Mouse (Mus musculus) hindlimb bud, embryonic 11.5 days (tissue): ENCODE data around the gene Asphd1.
A peak's percentile ranks its signal among the peaks of the same experiment; 100 is the strongest.

Source experiments
- DNase-seq: peaks from one replicate; pipeline ENCODE4 v3.0.0-alpha.2; 2012; ENCODE audit warnings: low read depth, low spot score; ENCODE audit errors: extremely low spot score

Gene Asphd1

DNA sequence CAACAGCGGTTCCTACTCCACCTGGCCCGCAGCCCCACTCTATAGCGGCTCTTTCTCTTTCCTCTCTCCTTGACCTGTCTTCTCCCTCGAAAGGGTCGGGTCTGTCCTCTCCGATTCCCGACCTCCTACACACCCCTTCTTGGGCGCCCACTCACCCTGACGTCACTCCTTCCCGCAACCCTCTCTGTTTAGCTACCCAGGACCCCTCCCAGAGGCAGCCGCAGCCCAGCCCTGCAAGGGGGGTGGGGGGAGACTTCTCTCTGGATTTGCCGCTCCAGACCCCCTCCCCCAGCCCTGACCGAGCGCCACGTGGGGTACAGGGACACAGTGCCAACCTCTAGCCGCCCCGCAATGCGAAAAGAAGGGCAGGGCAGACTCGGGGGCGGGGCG is at the start of gene Asphd1:
TSS of gene Asphd1 (minus strand) at position 180 of the 390 bp plus-strand sequence.
- DNase-seq, result no peak

DNA sequence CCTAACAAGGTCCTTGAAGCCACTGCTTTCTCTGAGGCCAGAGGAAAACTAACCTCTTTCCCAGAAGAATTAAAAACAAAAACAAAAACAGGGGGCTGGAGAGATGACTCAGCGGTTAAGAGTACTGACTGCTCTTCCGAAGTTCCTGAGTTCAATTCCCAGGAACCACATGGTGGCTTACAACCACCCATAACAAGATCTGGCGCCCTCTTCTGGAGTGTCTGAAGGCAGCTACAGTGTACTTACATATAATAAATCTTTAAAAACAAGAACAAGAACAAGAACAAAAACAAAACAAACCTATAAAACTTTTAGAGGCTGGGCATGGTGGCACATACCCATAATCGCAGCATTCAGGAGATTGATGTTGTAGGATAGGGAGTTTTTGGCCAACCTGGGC is 47.1 kb upstream of the Asphd1 start:
- no peak for DNase-seq

DNA sequence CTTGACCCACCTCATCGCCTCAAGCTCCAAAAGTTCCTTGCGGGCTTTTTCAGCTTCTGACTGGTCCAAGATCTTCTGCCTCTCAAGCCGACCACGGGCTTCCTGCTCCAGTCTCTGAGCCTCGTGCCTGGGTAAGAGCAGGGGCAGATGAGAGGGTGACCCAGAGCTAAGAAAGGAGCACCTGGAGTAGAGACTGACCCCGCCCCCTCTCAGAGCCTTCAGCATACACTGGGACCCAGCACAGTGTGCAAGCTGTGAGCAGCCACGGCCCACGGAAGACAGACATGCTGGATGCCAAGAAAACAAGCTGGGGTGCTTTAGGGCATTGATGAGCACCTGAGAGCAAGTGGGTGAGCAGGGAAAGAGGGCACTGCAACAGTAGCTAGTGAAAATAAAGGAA is 39.4 kb upstream of the Asphd1 start:
- no peak for DNase-seq

DNA sequence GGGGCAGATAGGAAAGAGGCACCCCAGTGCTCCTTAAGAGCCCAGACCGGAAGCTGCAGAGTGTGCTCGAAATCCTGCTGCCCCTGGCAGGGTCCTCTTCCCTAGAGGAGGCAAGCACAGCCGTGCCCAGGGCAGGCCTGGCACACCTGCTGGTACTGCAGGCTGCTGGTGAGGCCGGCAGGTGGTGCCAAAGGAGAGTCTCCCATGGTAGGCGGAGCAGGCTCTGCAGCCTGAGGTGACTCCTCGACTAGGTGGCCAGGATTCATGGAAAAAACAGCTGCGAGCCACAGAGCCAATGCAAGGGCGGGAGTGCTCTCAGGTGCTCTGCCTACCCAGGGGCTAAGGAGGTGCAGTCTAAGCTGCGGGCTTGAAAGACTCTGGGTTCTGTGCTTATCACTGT is 36.9 kb upstream of the Asphd1 start:
- no peak for DNase-seq

DNA sequence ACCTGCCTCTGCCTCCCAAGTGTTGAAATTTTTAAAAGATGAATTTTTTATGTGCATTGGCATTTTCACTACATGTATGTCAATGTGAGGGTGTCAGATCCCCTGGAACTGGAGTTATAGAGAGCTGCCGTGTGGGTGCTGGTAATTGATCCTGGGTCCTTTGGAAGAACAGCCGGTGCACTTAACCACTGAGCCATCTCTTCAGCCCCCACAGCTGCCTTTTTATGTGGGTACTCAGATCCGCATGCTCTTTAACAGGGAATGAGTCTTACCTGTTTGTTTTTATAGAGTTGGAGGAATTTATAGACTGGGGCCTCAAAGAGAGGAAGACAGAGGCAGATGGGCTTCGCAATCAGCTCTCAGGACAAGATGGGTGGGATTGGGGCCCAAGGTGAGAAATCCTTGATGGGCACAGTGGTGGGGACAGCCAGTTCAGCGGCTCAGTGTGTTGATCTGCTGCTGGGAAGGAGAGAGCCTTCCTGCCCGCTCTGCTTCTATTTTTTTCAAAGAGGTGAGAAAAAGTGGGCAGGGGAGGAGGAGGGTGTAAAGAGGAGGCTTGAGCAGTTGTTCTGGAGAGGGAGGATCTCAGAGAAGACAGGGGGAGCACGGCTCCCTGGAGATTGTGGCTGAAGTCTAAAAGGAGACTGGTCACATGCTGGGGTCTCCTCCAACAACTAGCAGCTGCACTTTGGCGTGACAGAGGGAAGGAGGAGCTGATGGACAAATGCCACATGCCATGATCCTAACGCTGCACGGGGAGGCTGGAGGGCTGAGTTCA is 35.5 kb upstream of the Asphd1 start:
- no peak for DNase-seq

DNA sequence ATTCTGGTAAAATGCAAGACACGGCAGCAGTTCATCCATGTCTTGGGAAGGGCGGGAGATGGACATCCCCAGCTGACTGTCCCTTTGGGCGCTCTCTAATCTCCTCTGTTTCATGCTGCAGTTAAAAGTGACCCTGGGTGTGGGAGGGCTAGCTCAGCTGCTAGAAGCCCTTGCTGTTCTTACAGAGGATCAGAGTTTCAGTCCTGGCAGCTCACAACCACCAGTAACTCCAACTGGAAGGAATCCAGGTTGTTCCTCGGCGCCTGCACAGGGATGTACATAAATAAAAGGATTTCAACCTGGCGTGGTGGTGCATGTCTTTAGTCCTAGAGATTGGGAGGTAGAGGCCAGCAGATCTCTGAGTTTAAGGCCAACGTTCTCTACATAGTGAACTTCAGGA is 33.7 kb upstream of the Asphd1 start:
- no peak for DNase-seq

DNA sequence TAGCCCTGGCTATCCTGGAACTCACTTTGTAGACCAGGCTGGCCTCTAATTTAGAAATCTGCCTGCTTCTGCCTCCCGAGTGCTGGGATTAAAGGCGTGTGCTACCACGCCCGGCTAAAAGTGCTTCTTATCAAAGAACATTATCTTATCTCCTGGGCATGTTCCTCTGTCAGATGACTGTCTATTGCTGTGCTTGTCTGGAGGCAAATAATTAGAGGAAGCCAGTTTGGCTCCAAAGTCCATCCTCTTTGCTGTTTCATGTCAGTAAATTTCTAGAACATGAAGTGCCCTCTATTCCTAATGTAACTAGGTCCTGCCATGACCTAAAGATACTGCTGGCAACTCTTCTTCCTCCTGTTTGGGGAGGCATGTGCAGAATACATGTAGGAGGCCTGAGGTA is 32.7 kb upstream of the Asphd1 start:
- DNase-seq, result no peak

DNA sequence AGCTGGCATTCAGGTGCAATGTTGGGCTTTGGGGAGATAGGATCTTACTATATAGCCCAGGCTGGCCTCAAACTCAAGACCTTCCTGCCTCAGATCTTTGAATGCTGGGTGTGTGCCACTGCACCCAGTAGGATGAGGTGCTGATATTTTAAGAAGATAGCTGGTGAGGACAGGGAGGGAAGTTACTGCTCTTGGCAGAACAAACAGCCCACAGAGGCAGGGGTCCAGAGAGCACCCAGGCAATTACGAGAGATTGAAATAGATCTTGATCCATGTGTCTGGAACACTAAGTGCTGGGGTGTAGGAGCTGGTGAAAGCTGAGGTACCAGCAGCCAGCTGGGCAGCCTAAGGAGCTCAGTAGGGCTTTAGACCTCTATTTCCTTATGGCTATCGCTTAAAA is 32.2 kb upstream of the Asphd1 start:
- no peak for DNase-seq

DNA sequence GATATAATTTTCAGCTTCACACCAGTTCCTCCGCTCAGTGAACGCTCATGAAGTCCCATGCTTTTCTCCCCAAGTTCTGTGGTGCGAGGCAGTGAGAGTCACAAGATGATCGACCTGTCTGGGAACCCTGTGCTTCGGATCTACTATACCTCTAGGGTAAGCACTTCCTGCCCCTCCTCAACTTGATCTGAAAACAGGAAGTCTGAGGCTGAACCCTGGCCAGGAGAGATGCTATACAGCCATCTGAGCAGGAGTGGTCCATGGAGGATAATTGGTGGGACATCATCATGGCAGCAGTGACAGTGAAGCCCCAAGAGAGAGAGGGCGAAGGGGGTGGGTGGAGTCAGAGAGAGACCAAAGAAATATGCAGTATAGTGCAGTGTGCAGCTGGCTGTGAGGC is 29.5 kb upstream of the Asphd1 start:
- DNase-seq, result no peak

DNA sequence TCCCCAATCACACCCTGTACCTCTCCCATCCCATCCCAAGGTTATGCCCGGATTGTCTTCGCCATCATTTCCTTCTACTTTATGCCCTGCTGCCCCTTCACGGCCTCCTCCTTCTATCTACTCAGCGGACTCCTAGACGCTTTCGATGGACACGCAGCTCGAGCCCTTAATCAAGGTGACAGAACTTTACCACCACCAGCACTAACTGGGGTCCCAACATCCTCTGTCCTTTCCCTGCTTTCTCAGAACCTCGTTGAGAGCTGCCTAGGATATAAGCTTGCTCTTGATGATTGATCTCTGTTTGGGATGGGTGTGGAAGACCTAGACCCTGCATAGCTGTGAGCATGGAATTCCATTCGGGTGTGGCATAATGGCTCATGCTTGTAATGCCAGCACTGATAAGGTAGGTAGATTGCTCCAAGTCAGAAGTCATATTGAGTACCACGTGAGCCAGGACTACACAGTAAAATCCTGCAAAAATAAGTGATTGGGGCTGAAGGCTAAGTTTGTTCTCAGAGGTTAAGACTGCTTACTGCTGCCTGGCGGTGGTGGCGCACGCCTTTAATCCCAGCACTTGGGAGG is 27.6 kb upstream of the Asphd1 start:
- no peak for DNase-seq

DNA sequence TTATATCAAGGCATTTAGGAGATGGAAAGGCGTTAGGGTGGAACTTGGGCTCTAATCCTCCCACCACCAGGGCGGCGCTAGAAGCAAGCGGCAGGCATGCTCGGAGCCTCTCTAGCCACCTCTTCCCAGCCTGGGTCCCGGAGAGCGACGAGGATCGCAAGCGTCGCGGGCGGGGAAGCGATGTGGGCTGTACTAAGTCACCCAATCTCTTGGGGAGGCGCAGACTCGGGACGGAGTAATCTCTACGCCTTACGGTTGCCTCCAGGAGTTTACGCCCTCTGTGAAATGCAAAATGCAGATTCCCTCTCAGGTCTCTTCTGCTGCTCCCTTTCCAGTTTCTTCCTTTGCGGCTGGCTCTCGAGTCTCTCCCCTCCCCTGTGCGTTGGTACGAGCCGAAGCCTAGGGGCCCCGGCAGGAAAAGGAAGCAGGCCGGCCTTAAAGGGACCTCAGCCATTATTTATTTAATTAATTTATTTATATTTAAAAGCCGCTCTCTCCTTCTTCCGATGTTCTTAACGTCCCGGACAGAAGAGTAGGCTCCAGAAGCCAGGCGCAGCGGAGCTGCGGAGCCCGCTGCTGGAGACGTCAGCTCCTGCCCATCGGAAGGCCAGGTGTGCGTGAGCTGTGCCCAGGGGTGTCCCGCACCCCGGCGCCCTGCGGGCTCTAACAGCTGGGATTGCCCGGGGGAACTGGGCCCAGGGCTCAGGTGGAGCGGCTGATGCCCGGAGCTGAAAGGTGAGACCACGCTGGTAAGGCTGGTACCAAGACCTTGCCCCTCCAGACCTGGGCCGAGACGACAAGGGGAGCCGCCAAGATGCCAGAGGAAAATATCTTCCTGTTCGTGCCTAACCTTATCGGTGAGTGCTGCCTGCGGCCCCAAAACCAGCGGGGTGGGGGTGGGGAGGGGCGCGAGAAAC is 26.8 kb upstream of the Asphd1 start, which contains the start of gene Cdiptos:
TSS of gene Cdiptos (minus strand) at position 149 of the 917 bp plus-strand sequence.
- DNase-seq, result peak; percentile 92

DNA sequence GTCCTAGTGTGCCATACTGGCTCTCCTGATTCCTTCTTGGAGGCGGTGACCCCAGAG is 26.3 kb upstream of the Asphd1 start, which contains the start of gene Cdipt:
TSS of gene Cdipt (plus strand) at position 22 of the 57 bp plus-strand sequence.
- DNase-seq, result no peak

DNA sequence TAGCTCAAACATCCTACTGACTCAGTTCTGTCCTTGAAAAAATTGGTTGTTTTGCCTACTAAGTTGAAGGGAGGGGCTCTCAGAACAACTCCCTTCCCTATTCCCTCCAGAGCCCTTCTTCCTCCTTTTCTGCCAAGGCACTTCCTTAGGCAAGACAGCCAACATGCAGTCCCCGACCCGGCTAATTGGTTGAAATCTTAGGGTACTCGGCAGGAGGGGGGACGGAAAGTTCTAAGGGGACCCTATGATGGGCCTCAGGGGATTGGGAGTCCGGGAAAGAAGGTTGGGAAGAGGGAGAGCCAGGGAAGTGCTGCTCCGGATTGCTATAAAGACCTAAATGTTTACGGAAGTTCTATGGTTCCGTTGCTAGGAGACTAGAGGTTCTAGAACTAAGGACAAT is 26.1 kb upstream of the Asphd1 start:
- DNase-seq, result no peak

DNA sequence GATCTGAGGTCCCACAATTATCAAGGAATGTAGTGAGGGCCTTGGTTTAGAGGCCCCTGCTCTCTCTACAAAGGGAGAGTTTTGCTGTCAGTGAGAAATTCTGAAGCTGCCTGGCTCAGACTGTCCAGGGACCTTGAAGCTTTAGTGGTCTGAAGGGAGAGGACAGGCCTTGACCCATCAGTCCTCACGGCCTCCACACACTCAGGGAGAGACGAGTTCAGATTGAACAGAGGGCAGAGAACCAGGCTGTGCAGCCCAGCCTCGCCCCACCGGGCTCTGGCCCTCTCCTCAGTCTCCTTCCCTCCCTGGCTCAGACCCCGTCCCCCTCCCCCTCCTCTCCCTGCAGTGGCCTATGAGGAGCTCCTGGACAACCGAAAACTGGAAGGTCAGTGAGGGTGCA is 18.0 kb upstream of the Asphd1 start:
- no peak for DNase-seq

DNA sequence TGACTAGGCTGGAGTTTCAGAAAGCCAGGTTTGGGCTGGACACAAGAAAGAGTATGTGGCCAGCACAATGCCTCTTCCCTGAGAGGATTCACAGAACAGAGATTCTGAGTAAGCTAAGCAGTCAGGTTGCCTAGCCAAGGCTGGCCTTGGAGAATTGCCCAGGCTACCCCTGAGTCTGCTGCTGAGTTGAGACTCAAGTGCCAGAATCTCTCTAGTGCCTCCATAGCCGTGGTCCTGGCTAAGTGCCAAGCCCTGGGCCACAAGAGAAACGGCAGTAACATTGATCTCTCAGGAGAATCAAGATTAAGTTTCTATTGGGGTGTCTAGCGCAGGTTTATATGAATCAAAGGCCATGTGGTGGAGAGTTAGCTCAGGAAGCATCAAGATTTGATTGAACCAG is 16.2 kb upstream of the Asphd1 start:
- DNase-seq, result no peak

DNA sequence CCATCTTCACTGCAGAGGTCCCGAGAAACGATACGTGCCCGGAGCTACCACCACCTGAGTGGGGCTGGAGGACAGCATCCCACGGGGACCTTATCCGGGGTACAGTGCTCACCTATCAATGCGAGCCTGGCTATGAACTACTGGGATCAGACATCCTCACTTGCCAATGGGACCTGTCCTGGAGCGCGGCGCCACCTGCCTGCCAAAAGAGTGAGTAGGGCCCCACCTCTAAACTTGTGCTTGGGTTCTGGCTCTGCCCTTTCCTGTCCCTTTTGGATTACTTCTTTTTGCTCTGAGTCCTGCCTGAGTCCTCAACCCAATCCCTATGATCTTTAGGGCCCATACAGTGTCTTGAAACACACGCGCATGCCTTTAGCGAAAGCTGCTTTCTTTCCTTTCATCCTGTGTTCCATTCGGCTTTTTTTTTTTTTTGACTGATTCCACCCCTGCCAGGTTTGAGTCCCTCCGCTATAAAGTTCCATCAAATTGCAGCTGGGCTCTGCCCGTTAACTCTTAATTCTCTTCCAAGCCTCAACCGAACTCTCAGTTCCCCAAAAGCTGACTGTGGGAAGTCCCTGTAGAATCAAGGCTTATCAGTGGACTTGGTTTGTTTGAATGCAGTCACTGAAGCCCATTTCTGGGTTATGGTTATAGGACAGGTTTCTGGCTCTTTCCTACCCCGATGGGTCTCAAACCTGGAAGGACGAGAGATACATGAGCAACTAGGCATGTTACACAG is 14.3 kb upstream of the Asphd1 start:
- no peak for DNase-seq

DNA sequence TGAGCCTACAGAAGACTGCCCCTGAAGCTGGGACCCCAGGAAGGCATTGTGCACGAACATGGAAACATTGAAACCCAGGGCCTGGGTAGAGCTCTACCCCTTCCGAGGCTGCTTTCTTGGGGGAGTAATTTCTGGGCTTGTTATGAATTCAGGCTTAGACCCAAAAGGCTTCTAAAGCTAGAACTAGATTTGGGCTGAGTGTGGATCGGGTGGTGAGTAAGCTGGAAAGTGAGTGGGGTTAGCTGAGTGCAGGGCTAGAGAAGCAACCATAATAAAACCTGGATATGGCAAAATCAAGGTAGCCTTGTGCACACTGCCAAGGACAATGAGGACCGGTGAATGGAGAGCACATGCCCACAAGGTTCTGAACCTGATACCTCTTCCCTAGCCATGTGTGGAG is 12.6 kb upstream of the Asphd1 start:
- DNase-seq, result no peak

DNA sequence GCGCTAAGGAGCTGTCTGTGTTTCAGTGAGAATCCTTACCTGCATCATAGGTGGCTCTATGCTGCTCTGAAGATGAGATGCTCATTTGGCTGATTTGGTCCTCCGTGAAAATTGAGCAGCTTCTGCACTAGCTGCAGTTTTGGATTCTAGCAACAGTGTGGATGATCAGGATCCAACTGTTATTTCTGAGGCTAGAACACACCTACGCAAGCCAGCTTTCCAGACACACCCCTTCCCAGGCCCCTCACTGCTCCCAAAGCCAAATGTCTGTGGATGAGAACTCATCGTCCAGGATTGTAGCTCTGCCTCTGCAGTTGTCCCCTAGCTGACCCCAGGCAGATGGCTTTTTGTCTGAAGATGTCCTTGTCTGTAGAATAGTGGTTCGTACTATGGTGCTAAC is 11.7 kb upstream of the Asphd1 start:
- DNase-seq, result no peak

DNA sequence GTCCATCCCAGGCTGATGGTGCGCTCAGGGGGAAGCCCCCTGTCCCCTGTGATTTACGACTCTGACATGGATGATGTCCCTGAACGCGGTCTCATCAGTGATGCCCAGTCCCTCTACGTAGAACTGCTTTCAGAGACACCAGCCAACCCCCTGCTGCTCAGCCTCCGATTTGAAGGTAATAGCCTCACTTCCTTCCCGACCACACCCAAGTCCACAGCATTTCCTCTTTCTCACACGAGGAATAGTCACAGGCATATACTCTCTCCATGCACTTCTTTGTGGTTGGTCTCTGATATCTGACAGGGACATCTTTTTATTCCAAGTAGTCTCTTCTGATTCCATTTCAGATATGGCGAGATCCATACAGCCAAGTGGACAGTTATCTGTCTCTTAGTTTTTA is 10.4 kb upstream of the Asphd1 start:
- no peak for DNase-seq

DNA sequence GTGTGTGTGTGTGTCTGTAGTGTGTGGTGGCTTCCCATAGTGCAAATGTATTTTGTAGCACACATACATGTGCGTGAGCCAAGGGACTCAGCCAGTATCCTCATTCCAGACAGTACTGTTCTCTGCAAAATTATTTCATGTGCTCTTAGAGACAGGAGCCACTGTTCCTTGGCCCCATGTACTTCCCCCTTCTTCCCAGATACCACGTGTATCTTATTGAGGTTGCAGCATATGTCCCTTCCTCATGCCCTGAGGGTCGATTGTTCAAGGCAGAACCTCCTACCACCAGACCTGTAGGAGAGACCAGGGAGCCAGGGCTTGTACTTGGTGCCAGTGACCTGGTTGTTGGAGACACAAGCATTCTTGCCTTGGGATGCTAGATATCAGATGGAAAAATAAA is 5.7 kb upstream of the Asphd1 start:
- no peak for DNase-seq

DNA sequence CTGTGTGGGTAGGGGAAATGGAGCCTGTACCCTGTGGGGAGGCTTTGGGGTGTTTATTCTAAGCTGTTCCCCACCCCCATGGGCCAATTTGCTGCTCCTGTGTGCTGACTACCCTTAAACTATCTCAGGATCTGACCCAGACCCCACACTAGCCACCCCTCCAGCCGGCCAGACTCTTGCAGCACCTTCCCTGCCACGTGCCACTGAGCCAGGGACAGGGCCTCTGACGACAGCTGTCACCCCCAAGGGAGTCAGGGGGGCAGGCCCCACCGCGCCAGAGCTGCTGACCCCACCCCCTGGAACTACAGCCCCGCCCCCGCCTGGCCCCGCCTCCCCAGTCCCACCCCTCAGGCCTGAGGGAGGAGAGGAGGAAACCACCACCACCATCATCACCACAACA is 3.3 kb upstream of the Asphd1 start:
- DNase-seq, result no peak

DNA sequence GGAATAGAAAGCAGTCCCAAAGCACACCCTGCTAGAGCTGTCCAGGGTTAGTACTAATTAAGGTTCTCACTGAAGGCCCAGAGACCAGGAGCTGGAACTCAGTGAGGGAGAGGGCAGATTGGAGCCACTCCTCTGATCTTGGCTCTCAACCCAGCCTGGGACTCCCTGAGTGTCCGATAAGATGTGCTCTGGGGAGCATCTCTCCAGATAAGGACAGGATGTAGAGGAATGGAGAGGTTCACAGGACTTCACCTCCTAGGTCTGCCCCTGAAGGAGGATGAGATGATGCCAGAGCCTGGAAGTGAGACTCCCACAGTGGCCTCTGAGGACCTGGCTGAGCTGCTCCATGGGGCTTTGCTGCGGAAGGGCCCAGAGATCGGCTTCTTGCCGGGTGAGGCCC is 2.4 kb upstream of the Asphd1 start:
- DNase-seq, result no peak
